Mouse (Mus musculus): ENCODE data around the gene Mctp2.

Mctp2 gene

GRCm38 (mm10) chr7:72165726-72166701, 140.4 kb downstream of the Mctp2 start:
- DNase-seq (ENCODE audit: low spot score), result no peak

GRCm38 (mm10) chr7:72162256-72162655, 144.2 kb downstream of the Mctp2 start:
- DNase-seq (ENCODE audit: low spot score), result no peak

DNA sequence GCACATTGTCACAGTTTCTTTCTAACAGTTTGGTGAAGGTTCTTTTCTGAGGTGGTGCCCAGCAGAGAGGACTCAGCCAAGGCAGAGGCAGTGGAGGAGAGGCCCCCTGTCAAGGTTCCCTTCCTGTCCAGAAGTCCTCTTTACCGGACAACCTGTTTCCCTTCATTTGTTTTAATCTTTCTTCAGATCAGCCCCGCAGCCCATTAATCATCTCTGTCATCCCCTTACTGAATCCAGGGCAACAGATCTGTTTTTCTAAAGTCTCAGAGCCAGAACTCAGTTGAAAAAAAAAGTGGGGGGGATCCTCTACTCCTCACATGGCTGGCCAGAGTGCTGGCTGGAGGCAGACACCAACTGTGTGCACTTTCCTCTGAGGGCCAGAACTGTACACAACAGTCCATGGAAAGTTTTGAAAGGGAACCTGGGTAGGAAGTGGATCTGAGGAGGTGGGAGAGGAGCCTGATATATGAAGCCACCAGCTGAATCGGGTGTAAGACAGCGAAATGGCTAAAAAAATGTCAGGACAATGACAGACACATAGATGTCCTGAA, 146.8 kb downstream of the Mctp2 start:
- no peak for DNase-seq (ENCODE audit: low spot score)

DNA sequence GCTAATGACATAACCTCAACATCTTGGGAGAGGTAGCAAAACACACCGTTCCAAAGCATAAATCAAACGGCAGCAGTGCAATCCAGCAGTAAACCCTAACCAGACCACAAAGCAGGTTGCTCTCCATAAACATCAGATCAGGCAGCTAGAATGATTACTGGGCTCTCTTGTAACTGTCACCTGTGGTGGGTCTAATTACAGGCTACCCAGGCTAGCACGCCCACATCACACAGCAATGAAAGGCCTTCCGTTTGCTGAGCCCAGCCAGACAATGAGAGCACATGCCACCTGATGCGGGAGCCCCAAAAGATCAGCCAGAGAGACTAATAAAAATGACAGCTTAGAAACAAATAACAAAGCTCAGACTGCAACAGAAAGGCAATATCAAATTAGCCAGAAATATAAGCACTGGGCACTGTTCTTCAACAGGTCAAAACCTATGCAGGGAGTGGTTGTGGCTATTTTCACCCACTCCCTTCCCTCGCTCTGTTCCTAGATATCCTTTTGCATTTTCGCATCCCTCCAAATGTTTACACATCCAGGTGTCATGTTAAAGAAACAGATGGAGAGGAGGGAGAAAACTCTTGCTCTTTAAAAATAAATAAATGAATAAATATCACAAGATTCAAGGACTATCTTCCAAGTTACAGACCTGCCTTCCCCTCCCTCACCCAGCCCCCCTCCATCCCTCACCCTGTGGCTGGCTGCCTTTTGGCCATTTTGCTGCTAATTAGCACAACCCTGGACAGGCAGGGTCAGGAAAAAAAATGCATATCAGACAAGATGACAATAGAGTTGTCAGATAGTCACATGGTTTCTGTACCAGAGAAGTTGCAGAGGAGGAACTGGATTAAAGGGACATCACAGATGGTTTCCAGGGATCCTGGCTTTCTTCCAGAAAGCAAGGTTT, 155.4 kb downstream of the Mctp2 start:
- no peak for DNase-seq (ENCODE audit: low spot score)

DNA sequence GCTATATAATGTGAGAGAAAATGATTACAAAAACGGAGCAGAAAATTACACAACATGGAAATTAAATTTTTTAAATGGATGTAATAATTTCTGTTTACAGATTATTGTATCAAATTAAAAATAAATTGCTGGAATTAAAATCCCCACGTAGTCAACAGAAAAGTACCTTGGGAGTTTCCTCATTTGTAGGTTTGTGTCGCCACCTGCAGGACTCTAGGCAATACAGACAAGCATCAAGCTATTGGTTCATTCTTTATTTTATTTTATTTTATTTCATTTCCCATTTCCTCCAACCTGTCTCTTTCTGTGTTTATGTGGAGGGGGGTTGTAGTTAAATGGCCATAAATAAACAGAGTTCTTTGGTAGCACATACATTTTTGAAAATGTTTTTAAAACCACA, 157.3 kb downstream of the Mctp2 start:
- no peak for DNase-seq (ENCODE audit: low spot score)

- no peak for DNase-seq (ENCODE audit: low spot score)
Measured at GRCm38 (mm10) chr7:72146849-72147248, 159.6 kb downstream of the Mctp2 start.

- DNase-seq (ENCODE audit: low spot score), result no peak
Measured at GRCm38 (mm10) chr7:72145726-72146520, 160.5 kb downstream of the Mctp2 start.

GRCm38 (mm10) chr7:72138701-72139100, 167.7 kb downstream of the Mctp2 start:
- no peak for DNase-seq (ENCODE audit: low spot score)

- no peak for DNase-seq (ENCODE audit: low spot score)
Measured at GRCm38 (mm10) chr7:72120986-72121385, 185.4 kb downstream of the Mctp2 start.

DNA sequence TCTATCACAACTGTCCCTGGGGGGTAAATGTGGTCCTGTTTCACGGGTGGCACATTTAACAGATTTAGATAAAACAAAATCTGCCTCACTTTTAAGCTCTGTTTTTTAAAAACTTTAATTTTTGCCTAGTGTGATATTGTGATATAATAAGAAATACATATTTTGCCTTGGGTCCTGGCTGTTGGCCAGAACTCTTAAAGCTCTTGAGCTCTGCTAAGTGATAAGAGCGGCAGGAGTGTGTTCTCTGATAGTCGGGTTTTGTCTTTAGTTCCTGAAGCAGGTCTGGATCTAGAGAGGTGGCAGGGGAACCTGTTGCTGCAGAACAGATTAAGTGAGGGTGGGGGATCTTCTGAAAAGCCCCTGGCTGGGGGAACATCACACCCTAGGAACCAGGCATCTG, 186.7 kb downstream of the Mctp2 start:
- no peak for DNase-seq (ENCODE audit: low spot score)

DNA sequence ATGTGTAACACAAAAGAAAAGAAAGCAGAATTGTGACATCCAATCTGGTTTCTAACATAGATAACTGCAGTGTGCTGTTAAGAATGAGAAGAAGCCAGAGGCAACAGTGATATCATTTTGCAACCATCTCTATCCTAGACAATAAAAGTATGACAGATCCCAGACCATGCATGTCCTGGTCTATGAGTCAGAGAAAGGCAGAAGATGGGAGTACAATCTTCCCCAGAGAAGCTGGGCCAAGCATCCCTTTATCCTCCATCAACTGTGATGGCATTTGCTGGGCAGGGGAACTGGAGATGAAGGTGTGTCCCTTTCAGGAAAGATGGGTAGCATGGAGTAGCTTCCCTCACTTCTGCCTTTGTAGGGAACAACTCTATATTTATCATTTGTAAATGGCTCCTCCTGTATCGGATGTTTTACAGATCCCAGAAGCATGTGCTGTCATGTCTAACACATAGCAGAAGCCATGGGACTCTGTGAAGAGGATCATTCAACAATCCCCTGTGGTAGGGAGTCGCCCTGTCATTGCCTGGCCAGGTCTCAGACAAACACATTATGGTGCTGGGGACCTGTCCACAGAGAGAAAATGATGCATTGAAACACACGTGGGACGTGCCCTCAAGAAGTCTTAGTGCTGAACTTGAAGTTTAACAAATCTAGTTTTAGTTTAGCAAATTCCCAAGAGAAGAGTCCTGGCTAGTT, 188.9 kb downstream of the Mctp2 start:
- no peak for DNase-seq (ENCODE audit: low spot score)

- no peak for DNase-seq (ENCODE audit: low spot score)
Measured at GRCm38 (mm10) chr7:72115073-72115472, 191.3 kb downstream of the Mctp2 start.

GRCm38 (mm10) chr7:72110578-72110977, 195.8 kb downstream of the Mctp2 start:
- DNase-seq (ENCODE audit: low spot score), result no peak

GRCm38 (mm10) chr7:72108639-72109399, 197.6 kb downstream of the Mctp2 start:
- no peak for DNase-seq (ENCODE audit: low spot score)

DNA sequence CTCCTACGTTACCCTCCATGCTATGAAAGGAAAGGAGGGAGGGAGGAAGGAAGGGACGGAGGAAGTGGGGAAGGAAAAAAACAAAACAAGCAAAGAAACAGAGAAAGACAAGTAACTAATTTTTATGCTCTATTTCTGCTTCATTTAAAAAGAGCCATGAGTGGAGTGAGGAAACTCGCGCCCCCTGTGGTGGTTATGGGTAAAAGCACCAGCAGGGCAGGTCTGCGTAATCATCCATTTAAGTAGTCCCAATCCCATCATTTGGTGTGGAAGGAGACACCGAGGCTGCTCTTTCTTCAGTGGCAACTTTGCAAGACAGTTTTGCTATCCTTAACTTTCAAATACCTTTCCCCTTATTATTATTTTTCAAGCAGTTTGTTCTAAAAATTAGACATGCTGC, 202.2 kb downstream of the Mctp2 start:
- no peak for DNase-seq (ENCODE audit: low spot score)

- DNase-seq (ENCODE audit: low spot score), result no peak
Measured at GRCm38 (mm10) chr7:72103654-72104053, 202.8 kb downstream of the Mctp2 start.

DNA sequence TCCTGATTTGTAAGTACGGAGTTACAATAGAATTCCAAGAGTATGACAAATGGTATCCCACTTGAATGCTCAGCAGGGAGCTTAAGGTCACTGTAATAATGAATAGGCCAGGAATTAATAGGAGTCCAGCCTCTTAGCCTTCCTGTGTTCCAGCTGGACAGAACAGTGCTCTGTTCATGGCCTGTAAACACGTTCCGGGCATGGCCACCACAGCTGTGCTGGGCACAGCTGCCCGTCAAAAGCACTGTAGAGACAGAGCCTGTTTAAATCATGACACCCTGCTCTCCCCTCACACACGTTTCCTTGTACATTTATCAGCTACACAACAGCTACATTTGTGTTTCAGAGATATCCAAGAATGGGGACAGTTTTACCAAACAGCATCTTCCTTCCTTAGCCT, 205.7 kb downstream of the Mctp2 start:
- no peak for DNase-seq (ENCODE audit: low spot score)

- DNase-seq (ENCODE audit: low spot score), result no peak
Measured at GRCm38 (mm10) chr7:72098603-72099002, 207.8 kb downstream of the Mctp2 start.

GRCm38 (mm10) chr7:72096973-72097372, 209.4 kb downstream of the Mctp2 start:
- DNase-seq (ENCODE audit: low spot score), result no peak

DNA sequence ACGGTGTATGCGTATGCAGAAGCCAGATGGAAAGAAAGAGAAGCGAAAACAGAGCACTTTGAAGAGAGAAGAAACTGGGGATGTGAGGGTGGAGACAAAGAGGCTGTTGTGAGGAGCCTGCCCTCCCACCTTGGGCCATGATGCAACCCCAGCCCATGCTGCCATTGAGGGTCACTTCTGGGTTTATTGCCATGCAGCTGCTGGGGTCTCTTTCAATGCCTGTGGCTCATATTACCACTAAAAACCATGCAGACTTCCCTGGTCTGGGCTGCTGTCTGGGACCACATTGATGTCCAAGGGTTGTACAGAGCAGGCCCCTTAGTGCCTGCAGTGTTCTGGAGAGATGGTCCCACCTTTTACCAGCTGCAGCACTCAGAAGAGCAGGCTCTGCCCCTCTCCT, 210.0 kb downstream of the Mctp2 start:
- DNase-seq (ENCODE audit: low spot score), result no peak

Measured in ovary, adult 18-20 months (tissue).